Mouse (Mus musculus): ENCODE data around the gene Gm5741.

DNA sequence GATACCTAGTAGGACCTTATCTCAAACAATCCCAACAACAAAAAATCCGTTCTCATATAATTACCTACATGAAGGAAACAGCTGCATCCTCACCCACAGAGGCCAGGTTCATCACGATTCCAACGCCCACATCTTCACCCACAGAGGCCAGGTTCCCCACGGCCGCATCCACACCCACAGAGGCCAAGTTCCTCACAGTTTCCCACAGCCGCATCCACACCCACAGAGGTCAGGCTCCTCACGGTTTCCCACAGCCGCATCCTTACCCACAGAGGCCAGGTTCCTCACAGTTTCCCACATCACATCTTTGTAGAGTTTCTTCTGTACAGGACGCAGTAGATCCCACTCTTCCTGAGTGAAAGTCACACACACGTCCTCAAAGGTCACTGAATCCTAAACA is 45.5 kb upstream of the Gm5741 start:
- TF ChIP-seq POLR2A (IDR thresholded peaks at IDR 0.05; ENCODE audit: control insufficient read depth, low read depth, low read length) (no peak), CTCF (IDR thresholded peaks at IDR 0.05; ENCODE audit: control insufficient read depth, insufficient read depth, insufficient replicate concordance, low read depth, low read length) (no peak)
